Comparison of ENCODE assay signal across 13 mouse cellular contexts in genomic region chr2:92602073-92602472, GRCm38 (mm10). TPM values are rescaled to one million over a fixed set of nuclear protein-coding genes. Genes with fewer than 3 reads are reported as not detected.
A peak's percentile ranks its signal among the peaks of the same experiment; 100 is the strongest.
DNase-seq lines count a peak whose midpoint lies in the region; ATAC-seq and TF ChIP-seq lines count a peak whose summit lies in the region.
"Had no signal": no experiment of that assay in that cellular context is flagged by ENCODE, and none has a peak within 500 bp of the region (broad histone marks: within the 10 kb centered on the region; RNA-seq: fewer than 3 reads in every experiment).

No protein-coding gene starts in this region.

- peaks cover 23% of the 10 kb centered on the region; the same call in 1 of the 2 replicates for H3K4me1 ChIP-seq in forebrain, embryonic 14.5 days (ENCODE audit: control insufficient read depth, insufficient read depth, low read length)
- H3K4me1 ChIP-seq in midbrain, embryonic 12.5 days = peaks cover 48% of the 10 kb centered on the region
- H3K4me1 ChIP-seq in cerebellum, adult 2 months (ENCODE audit: control insufficient read depth, insufficient read depth, low read length) = no peaks in the 10 kb centered on the region

- H3K9me3 ChIP-seq in forebrain, embryonic 14.5 days (replicated peaks; ENCODE audit: control insufficient read depth, low read length) = no peaks in the 10 kb centered on the region
- H3K9me3 ChIP-seq in midbrain, embryonic 12.5 days = no peaks in the 10 kb centered on the region
- H3K9me3 ChIP-seq: embryonic facial prominence, embryonic 13.5 days; heart, embryonic 10.5 days had no signal

- H3K4me2 ChIP-seq in forebrain, embryonic 14.5 days (ENCODE audit: low read length) = peak overlapping the region; percentile 91
- peak overlapping the region; percentile 96 for H3K4me2 ChIP-seq in midbrain, embryonic 12.5 days (replicated peaks)

- TF ChIP-seq POLR2A in cerebellum, adult 2 months (IDR thresholded peaks at IDR 0.05; ENCODE audit: borderline replicate concordance, insufficient read depth, low read length) = no peak

- no peak for TF ChIP-seq CTCF in cerebellum, adult 2 months (IDR thresholded peaks at IDR 0.05; ENCODE audit: borderline replicate concordance, insufficient read depth, low read depth, low read length)

- peak overlapping the region; percentile 74; the same call in 1 of the 2 replicates for H3K4me3 ChIP-seq in forebrain, embryonic 14.5 days (ENCODE audit: low read depth, low read length)
- H3K4me3 ChIP-seq in midbrain, embryonic 12.5 days = peak overlapping the region; percentile 79; the same call in 1 of the 2 replicates
- H3K4me3 ChIP-seq in cerebellum, adult 2 months (replicated peaks; ENCODE audit: insufficient read depth, low read depth, low read length) = no peak overlapping the region
- H3K4me3 ChIP-seq: heart, embryonic 10.5 days had no signal

- no peak overlapping the region for H3K27ac ChIP-seq in forebrain, embryonic 14.5 days (ENCODE audit: low read depth, low read length)
- no peak overlapping the region for H3K27ac ChIP-seq in midbrain, embryonic 12.5 days (replicated peaks)
- no peak overlapping the region for H3K27ac ChIP-seq in cerebellum, adult 2 months (ENCODE audit: insufficient read depth, low read length)
- H3K27ac ChIP-seq: embryonic facial prominence, embryonic 13.5 days; heart, embryonic 10.5 days had no signal

- no peak for ATAC-seq in forebrain, embryonic 14.5 days
- no peak for ATAC-seq in midbrain, embryonic 12.5 days (ENCODE audit: low FRiP score, low read depth)

- intact Hi-C loops in gastrocnemius, postnatal 36 days (cut with DNase I) = no loop called here

- H3K36me3 ChIP-seq in forebrain, embryonic 14.5 days (ENCODE audit: control insufficient read depth, insufficient read depth, low read length) = no peaks in the 10 kb centered on the region
- H3K36me3 ChIP-seq in midbrain, embryonic 12.5 days = no peaks in the 10 kb centered on the region
- H3K36me3 ChIP-seq: embryonic facial prominence, embryonic 13.5 days; heart, embryonic 10.5 days had no signal

- H3K27me3 ChIP-seq in forebrain, embryonic 14.5 days (replicated peaks; ENCODE audit: control insufficient read depth, insufficient read depth, low read length) = no peaks in the 10 kb centered on the region
- peaks cover 43% of the 10 kb centered on the region for H3K27me3 ChIP-seq in midbrain, embryonic 12.5 days
- no peaks in the 10 kb centered on the region; the same call in 1 of the 2 replicates for H3K27me3 ChIP-seq in cerebellum, adult 2 months (ENCODE audit: control insufficient read depth, insufficient read depth, low read length)

- WGBS in forebrain, embryonic 14.5 days = 17% methylated on average over 12 of the region's 12 CpGs
- 18% methylated on average over 12 of the region's 12 CpGs for WGBS in midbrain, embryonic 12.5 days
- WGBS in cerebellum, adult 2 months = 40% methylated on average over 12 of the region's 12 CpGs

- DNase-seq in 416B (ENCODE audit: low read depth) = peak; percentile 27
- peak; percentile 81 for DNase-seq in R1 (ENCODE audit: low read depth, low spot score)
- DNase-seq in forebrain, embryonic 14.5 days (ENCODE audit: low spot score) = peak; percentile 85
- no peak for DNase-seq in gastrocnemius, postnatal 36 days
- DNase-seq in cerebellum, adult 2 months = no peak
- DNase-seq in urinary bladder, adult 2 months (ENCODE audit: low spot score) = no peak
- DNase-seq: adrenal gland, postnatal 36 days; kidney, adult 11 months; layer of hippocampus, postnatal 36 days; thymus, postnatal 14 days had no signal

- H3K9ac ChIP-seq in forebrain, embryonic 14.5 days (ENCODE audit: low read length) = no peak overlapping the region
- H3K9ac ChIP-seq in midbrain, embryonic 12.5 days (replicated peaks) = no peak overlapping the region
- H3K9ac ChIP-seq: embryonic facial prominence, embryonic 13.5 days had no signal

RNA-seq across cellular contexts. Expression of gene Chst1, which starts 2.6 kb away (rescaled TPM):
- polyA plus RNA-seq in forebrain, embryonic 14.5 days (2014; fragmentation: Nextera tagmentation; extraction: Ambion mirVana) = 18.9 and 19.9 TPM in 2 replicates
- 14.9 and 17.2 TPM in 2 replicates for polyA plus RNA-seq in midbrain, embryonic 12.5 days (2016; fragmentation: Nextera tagmentation; extraction: Ambion mirVana)
- total RNA-seq in gastrocnemius, postnatal 36 days (2021) = 1 to 10 TPM; 1.2 to 1.4 TPM
- 50.3 and 57.7 TPM in 2 replicates for polyA plus RNA-seq in cerebellum, adult 2 months (2012; rRNA removed)
- 9.3 and 11.1 TPM in 2 replicates for polyA plus RNA-seq in urinary bladder, adult 2 months (2012; rRNA removed)

Comparison
In these comparisons a context has a peak if more than half of its experiments do, and no peak if none do; other contexts are left out.
1. DNase-seq: peak in 416B (single experiment), R1 (single experiment) and forebrain, embryonic 14.5 days (single experiment); none in gastrocnemius, postnatal 36 days (0 of 2), cerebellum, adult 2 months (0 of 2) and urinary bladder, adult 2 months (single experiment).